Mouse (Mus musculus) midbrain, embryonic 12.5 days (tissue): ENCODE results near the gene Cacna1c. TPM values are rescaled to one million over a fixed set of nuclear protein-coding genes. Genes with fewer than 3 reads are reported as not detected.

ENCODE experiments used
- ATAC-seq: fragments of 200-750 bp; cut with Nextera tagmentation; 2 replicates; pipeline ENCODE4 v1.8.0; 2017; ENCODE audit warnings: low read depth, moderate TSS enrichment, moderate library complexity; ENCODE audit not compliant: low FRiP score
- H3K27ac ChIP-seq: fragments of 300-500 bp; sonication (generic); replicated peaks from 2 replicates; pipeline ENCODE4 v1.5.1; 2016; ENCODE audit warnings: mild to moderate bottlenecking
- H3K27me3 ChIP-seq: fragments of 300-500 bp; sonication (generic); 2 replicates; pipeline ENCODE4 v1.6.1; 2016; ENCODE audit warnings: mild to moderate bottlenecking
- H3K36me3 ChIP-seq: fragments of 300-500 bp; sonication (generic); 2 replicates; pipeline ENCODE4 v1.6.1; 2016
- H3K4me1 ChIP-seq: fragments of 300-500 bp; sonication (generic); 2 replicates; pipeline ENCODE4 v1.6.1; 2016
- H3K4me2 ChIP-seq: fragments of 300-500 bp; sonication (generic); replicated peaks from 2 replicates; pipeline ENCODE4 v1.6.1; 2016; ENCODE audit warnings: mild to moderate bottlenecking, moderate library complexity
- H3K4me3 ChIP-seq: fragments of 300-500 bp; sonication (generic); 2 replicates; pipeline ENCODE4 v1.5.1; 2016; ENCODE audit warnings: mild to moderate bottlenecking
- H3K9ac ChIP-seq: fragments of 300-500 bp; sonication (generic); replicated peaks from 2 replicates; pipeline ENCODE4 v1.6.1; 2016; ENCODE audit warnings: mild to moderate bottlenecking, moderate library complexity
- H3K9me3 ChIP-seq: fragments of 300-500 bp; sonication (generic); 2 replicates; pipeline ENCODE4 v1.6.1; 2016; ENCODE audit warnings: mild to moderate bottlenecking
- WGBS: fragments of 180-500 bp; shearing (Covaris S2); methylation state at CpG from one replicate; pipeline ENCODE4 v1.1.7; 2016; 5-methylcytosine and 5-hydroxymethylcytosine counted together
- polyA plus RNA-seq: library from polyadenylated mRNA; unstranded; fragments of >200 nt; fragmentation: Nextera tagmentation; extraction: Ambion mirVana; gene quantifications from 2 replicates; pipeline ENCODE4 v1.2.1, GENCODE M21; 2016

The Cacna1c gene
- polyA plus RNA-seq, 1 experiment from 2014 or later: 5.1 TPM

DNA sequence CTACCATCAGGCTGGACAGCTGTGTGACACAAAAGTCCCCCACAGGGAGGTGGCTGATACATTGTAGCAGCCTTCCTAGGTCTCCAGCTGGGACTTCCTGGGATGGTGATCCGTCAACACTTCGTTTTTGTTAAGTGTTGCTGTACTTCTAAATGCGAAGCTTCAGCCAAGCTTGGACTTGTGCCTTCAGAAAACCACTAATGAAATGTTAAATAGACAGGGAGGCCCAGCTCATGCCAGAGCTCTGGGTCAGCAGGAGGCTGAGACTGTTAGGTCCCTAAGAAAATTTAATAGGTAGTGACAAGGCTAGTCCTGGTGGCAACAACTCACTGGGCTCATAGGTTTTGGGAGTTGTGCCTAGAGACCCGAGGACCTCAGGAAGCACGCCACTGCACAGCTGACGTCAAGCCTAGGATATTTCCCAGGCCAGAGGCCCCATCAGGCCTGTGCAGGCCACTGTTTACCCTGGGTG is 370.8 kb downstream of the Cacna1c start:
- peaks cover 12% of the 10 kb centered on the region for H3K4me1 ChIP-seq
- no peaks in the 10 kb centered on the region for H3K9me3 ChIP-seq
- no peak overlapping the region for H3K27ac ChIP-seq
- no peak overlapping the region for H3K4me3 ChIP-seq
- H3K27me3 ChIP-seq: no peaks in the 10 kb centered on the region
- WGBS: 71% methylated on average over 6 of the region's 6 CpGs
- no peak for ATAC-seq
- H3K36me3 ChIP-seq: no peaks in the 10 kb centered on the region
- H3K9ac ChIP-seq: no peak overlapping the region
- H3K4me2 ChIP-seq: no peak overlapping the region

DNA sequence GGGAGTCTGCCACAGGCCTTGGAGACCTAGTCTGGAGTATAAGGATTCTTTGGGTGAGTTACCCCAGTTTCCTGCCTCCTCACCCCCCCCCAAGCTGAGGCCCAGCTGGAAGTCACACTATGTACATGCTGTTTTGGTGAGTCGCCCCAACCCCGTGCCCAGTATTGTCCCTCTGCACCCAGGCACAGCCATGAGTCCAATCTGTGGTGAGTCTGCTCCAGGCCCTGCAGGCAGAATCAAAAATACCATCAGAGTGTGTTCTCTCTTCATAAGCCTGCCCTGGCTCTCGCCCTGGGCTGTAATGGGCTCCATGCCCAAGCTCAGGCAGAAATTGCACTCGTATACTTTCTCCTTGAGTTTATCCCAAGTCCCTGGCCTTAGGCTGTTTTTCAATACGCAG is 374.7 kb downstream of the Cacna1c start:
- Histone ChIP-seq H3K4me2 (no peak overlapping the region), H3K27ac (no peak overlapping the region), H3K9me3 (no peaks in the 10 kb centered on the region), H3K4me1 (no peaks in the 10 kb centered on the region), H3K4me3 (no peak overlapping the region), H3K9ac (no peak overlapping the region), H3K27me3 (no peaks in the 10 kb centered on the region), H3K36me3 (no peaks in the 10 kb centered on the region)
- WGBS: 87% methylated on average over 5 of the region's 5 CpGs
- no peak for ATAC-seq

DNA sequence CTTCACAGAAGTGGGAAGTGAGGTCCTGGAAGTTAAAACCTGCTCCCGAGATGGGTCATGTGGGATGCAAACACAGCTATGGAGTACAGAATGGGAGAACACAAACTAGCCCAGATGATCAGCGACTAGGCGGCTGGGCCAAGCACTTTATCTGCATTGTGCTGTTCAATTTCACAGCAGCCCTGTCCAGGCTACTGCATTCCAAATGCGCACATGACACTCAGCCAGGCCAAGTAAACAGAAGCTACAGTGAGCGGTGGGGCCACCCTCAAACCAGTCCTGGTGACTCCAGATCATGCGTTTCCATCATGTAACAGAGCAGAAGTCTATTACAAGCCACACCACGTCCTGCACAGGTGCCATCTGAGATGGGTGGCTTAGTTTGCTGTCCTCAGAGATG is 376.6 kb downstream of the Cacna1c start:
- Histone ChIP-seq H3K27me3 (no peaks in the 10 kb centered on the region), H3K9me3 (no peaks in the 10 kb centered on the region), H3K9ac (no peak overlapping the region), H3K4me2 (no peak overlapping the region), H3K4me1 (no peaks in the 10 kb centered on the region), H3K4me3 (no peak overlapping the region), H3K36me3 (no peaks in the 10 kb centered on the region), H3K27ac (no peak overlapping the region)
- 78% methylated on average over 7 of the region's 7 CpGs for WGBS
- no peak for ATAC-seq

DNA sequence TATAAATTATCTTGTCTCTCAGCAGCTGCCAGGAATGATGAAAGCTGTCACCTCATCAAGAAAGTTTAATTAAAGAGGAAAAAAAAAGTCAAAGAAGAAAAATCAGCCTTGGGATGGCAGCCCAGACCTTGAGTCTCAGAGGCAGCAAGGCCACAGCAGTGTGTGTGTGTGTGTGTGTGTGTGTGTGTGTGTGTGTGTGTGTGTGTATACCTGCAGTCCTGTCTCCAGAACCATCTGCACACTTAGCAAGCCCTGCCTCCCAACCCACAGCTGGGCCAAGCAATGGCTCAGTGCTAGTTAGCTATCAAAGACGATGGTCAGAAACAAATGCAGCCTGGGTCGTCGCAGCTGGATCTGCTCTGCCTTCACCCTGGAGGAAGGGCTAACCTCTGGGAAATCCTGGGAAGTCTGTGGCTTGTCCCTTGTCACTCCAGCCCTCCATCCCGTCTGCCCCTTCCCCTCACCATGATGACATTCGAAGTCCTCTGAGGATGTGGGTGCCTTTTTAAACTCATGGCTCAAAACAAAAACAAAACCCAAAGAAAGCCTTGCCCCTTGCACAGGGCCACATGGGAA is 378.2 kb downstream of the Cacna1c start:
- WGBS: 80% methylated on average over 5 of the region's 5 CpGs
- no peak overlapping the region for H3K9ac ChIP-seq
- no peak for ATAC-seq

DNA sequence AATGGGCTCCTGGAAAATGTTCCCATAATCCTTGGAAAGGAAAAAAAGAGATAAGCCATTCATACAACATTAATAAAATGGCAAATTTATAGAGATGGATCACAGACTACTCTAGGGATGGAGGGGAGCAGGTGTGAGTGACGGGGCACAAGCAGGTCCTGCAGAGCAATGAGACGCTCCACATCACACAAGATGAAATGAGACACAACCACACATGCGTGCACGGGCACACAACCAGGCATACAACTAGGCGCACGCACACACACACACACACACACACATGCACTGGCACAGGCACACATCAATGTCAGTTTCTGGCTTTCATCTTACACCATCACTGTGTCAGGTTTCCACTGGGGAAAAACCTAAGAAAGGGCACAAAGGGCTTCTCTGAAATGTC is 380.0 kb downstream of the Cacna1c start:
- Histone ChIP-seq H3K27me3 (no peaks in the 10 kb centered on the region), H3K4me3 (no peak overlapping the region), H3K4me1 (no peaks in the 10 kb centered on the region), H3K36me3 (no peaks in the 10 kb centered on the region), H3K27ac (no peak overlapping the region), H3K4me2 (no peak overlapping the region), H3K9me3 (no peaks in the 10 kb centered on the region), H3K9ac (no peak overlapping the region)
- 90% methylated on average over 6 of the region's 6 CpGs for WGBS
- ATAC-seq: no peak

More for the DNA sequence above, 378.2 kb downstream of the Cacna1c start:
- H3K27me3 ChIP-seq: no peaks in the 10 kb centered on the region
- H3K9me3 ChIP-seq: no peaks in the 10 kb centered on the region
- no peaks in the 10 kb centered on the region for H3K36me3 ChIP-seq
- no peak overlapping the region for H3K4me2 ChIP-seq
- no peak overlapping the region for H3K4me3 ChIP-seq
- H3K27ac ChIP-seq: no peak overlapping the region
- H3K4me1 ChIP-seq: no peaks in the 10 kb centered on the region

DNA sequence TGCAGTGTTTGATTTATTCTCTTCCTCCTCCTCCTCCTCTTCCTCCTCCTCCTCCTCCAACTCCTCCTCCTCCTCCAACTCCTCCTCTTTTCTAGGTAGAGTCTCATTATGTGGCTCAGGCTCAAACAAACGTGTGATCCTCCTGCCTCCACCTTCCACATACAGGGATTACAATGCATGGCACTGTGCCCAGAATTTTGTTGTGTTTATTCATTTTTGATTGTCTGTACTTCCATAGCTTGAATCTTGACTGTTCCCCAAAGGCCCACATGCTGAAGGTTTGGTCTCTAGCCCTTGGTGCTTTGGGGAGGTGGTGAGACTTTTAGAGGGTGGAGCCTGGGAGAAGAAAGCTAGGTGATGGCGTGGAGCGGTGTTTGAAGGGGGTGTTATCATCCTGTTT is 383.7 kb downstream of the Cacna1c start:
- 83% methylated on average over 3 of the region's 3 CpGs for WGBS
- H3K9ac ChIP-seq: no peak overlapping the region
- H3K9me3 ChIP-seq: no peaks in the 10 kb centered on the region
- no peaks in the 10 kb centered on the region for H3K27me3 ChIP-seq
- H3K4me1 ChIP-seq: no peaks in the 10 kb centered on the region
- no peak overlapping the region for H3K27ac ChIP-seq
- ATAC-seq: no peak
- H3K4me2 ChIP-seq: no peak overlapping the region
- no peak overlapping the region for H3K4me3 ChIP-seq
- no peaks in the 10 kb centered on the region for H3K36me3 ChIP-seq

DNA sequence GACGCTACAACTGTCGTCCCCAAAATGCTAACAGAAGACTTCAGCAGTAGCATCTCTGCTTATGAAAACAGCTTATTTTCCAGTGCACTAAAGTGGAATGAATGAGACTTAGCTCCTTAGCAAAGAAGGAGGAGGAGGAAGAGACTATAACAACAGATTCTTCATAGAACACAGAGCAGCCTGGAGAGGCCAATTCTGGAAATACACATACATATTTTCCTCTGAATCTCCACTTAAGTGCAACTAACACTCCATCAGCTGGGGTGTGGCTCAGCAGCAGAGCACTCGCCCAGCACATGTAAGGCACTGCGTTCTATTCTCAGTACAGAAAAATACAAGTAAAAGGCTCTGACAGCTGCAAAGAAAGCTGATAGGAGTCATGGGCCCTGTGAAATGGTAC is 384.2 kb downstream of the Cacna1c start:
- Histone ChIP-seq H3K9ac (no peak overlapping the region), H3K27ac (no peak overlapping the region), H3K4me2 (no peak overlapping the region), H3K4me1 (no peaks in the 10 kb centered on the region), H3K27me3 (no peaks in the 10 kb centered on the region), H3K4me3 (no peak overlapping the region), H3K36me3 (no peaks in the 10 kb centered on the region), H3K9me3 (no peaks in the 10 kb centered on the region)
- no peak for ATAC-seq
- 87% methylated on average over 4 of the region's 4 CpGs for WGBS

DNA sequence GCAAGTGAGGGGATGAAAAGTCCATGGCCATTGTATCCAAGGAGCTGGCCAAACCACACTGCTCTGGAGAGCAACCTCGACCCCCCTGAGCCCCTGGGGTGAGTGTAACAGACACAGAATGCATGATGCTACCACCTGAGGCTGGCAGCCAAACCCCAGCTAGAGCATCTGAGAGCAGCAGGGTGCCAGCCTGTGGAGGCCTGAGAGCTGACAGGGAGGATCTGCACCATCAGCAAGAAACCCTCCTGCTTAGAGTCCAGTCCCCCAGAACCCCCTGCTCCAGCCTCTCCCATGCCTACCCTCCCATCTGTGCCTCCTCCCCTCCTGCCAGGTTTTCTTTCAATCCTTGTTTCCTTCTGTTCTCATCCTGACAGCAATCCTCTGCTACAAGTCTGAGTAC is 385.4 kb downstream of the Cacna1c start:
- Histone ChIP-seq H3K27me3 (no peaks in the 10 kb centered on the region), H3K9me3 (no peaks in the 10 kb centered on the region), H3K27ac (no peak overlapping the region), H3K36me3 (no peaks in the 10 kb centered on the region), H3K4me2 (no peak overlapping the region), H3K4me3 (no peak overlapping the region), H3K4me1 (no peaks in the 10 kb centered on the region), H3K9ac (no peak overlapping the region)
- 43% methylated on average over 1 of the region's 1 CpGs for WGBS
- ATAC-seq: no peak

DNA sequence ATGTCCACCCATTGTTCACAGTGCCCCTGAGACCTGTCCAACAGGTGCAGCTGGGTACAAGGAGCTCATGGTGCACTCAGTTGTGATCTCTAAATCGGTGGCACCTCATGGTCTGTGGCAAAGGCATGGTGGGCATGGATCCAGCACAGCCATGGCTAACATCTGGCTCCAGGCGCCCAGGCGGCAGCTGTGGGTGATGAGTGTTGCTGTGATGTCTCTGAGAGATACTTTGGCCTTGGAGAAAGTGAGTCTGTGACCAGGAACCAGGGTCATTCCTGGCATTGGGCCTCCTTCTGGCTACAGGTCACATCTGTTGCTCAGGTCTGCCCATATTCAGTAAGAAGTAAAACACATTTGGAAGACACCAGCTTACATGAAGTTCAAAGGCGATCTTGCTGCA is 391.1 kb downstream of the Cacna1c start:
- H3K4me1 ChIP-seq: peaks cover 8% of the 10 kb centered on the region; the same call in 1 of the 2 replicates
- 95% methylated on average over 4 of the region's 4 CpGs for WGBS
- H3K4me2 ChIP-seq: no peak overlapping the region
- no peak for ATAC-seq
- H3K9ac ChIP-seq: no peak overlapping the region
- no peaks in the 10 kb centered on the region for H3K36me3 ChIP-seq
- no peaks in the 10 kb centered on the region for H3K27me3 ChIP-seq
- no peak overlapping the region for H3K27ac ChIP-seq
- no peaks in the 10 kb centered on the region for H3K9me3 ChIP-seq
- H3K4me3 ChIP-seq: no peak overlapping the region

DNA sequence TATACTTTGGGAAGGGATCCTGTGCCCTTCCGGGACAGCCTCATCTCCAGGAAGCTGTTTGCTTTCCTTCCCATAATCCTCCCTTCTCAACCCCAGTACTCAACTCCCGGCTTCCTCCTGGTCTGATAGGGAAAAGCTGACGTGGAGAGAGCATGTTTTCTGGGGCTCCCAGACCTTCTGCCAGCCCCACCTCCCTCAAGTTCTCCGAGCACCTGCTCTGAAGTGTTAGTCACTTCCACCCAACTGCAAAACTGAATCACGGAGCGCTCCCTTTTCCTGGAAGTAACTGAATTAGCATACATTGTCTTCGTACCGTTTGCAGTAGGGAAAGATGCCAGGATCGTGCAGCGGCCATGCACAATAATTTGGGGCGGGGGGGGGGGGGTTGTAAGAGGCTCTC is 393.9 kb downstream of the Cacna1c start:
- ATAC-seq: no peak
- H3K9ac ChIP-seq: no peak overlapping the region
- H3K9me3 ChIP-seq: no peaks in the 10 kb centered on the region
- WGBS: 74% methylated on average over 11 of the region's 11 CpGs
- H3K27ac ChIP-seq: no peak overlapping the region
- H3K27me3 ChIP-seq: no peaks in the 10 kb centered on the region
- no peak overlapping the region for H3K4me2 ChIP-seq
- peaks cover 8% of the 10 kb centered on the region; the same call in 1 of the 2 replicates for H3K4me1 ChIP-seq
- no peak overlapping the region for H3K4me3 ChIP-seq
- no peaks in the 10 kb centered on the region for H3K36me3 ChIP-seq

DNA sequence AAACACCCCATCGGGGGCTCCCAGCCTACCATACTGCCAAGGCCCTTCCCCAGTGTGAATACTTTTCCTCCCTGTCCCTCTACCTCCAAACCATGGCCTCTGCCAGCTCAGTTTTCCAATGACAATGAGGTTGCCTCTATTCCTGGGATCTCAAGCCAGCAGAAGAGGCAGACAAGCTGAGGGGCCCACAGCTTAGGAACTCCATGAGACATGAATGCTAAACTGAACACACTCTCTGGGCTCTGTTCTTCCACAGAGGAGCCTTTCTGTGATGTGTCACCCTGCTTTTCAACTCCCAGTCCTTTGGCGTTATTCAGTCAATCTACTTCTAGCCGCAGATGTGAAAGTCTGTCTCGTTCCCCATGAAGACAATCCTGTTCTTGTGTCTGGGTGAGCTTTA is 399.8 kb downstream of the Cacna1c start:
- H3K9ac ChIP-seq: no peak overlapping the region
- H3K27me3 ChIP-seq: no peaks in the 10 kb centered on the region
- no peaks in the 10 kb centered on the region for H3K36me3 ChIP-seq
- H3K4me3 ChIP-seq: no peak overlapping the region
- ATAC-seq: no peak
- WGBS: 92% methylated on average over 4 of the region's 4 CpGs
- H3K4me2 ChIP-seq: no peak overlapping the region
- no peaks in the 10 kb centered on the region for H3K9me3 ChIP-seq
- peaks cover 9% of the 10 kb centered on the region; the same call in 1 of the 2 replicates for H3K4me1 ChIP-seq
- H3K27ac ChIP-seq: no peak overlapping the region

DNA sequence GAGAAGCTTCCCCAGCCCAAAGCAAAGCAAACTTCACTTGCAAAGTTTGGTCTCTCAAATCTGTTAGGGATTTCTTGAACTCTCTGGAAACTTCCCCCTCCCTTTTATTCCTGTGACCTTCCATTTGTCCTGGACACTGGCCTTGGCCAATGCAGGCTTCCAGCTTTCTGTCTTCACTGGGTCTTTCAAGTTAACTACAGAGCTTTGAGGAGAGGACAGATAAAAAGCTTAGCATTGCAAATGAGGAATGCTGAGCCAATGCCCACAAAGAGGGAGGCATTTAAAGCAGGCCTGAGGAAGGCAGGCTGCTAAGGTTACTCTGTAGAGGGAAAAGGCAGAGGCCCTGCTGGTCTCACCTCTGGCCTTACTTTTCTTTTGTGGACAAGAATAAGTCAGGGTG is 400.5 kb downstream of the Cacna1c start:
- Histone ChIP-seq H3K9me3 (no peaks in the 10 kb centered on the region), H3K36me3 (no peaks in the 10 kb centered on the region), H3K9ac (no peak overlapping the region), H3K4me1 (peaks cover 10% of the 10 kb centered on the region; the same call in 1 of the 2 replicates), H3K4me3 (no peak overlapping the region), H3K27me3 (no peaks in the 10 kb centered on the region), H3K4me2 (no peak overlapping the region), H3K27ac (no peak overlapping the region)
- no peak for ATAC-seq

DNA sequence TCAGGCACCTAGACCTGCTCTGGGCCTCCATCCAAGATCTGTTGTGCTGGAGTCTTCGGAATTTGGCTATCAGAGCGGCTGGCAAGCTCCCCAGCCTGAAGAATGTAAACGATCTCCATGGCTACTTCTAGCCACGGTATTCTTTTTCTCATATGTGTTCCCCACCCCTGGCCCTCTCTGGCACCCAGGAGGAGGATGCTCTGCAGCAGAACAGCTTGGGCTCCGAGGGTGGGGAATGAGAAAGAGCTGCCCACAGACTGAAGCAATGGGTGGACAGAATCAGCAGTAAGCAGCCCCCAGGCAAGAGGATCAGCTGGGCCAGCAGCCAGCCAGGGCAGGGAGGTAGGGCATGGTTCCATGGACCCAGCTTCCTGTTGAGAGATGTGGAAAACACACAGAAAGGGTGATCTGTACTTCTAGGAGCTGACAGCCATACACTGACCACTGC is 404.3 kb downstream of the Cacna1c start:
- no peak for ATAC-seq
- H3K36me3 ChIP-seq: no peaks in the 10 kb centered on the region
- no peak overlapping the region for H3K9ac ChIP-seq
- H3K27ac ChIP-seq: no peak overlapping the region
- H3K4me3 ChIP-seq: no peak overlapping the region
- H3K27me3 ChIP-seq: no peaks in the 10 kb centered on the region
- no peaks in the 10 kb centered on the region for H3K9me3 ChIP-seq
- H3K4me1 ChIP-seq: peaks cover 10% of the 10 kb centered on the region; the same call in 1 of the 2 replicates
- WGBS: 56% methylated on average over 5 of the region's 5 CpGs
- no peak overlapping the region for H3K4me2 ChIP-seq
